In genomic region chr11:48874465-48874864, GRCm38 (mm10) we compare ENCODE assay signal across 8 mouse cellular contexts. TPM values are rescaled to one million over a fixed set of nuclear protein-coding genes. Genes with fewer than 3 reads are reported as not detected.
DNase-seq lines count a peak whose midpoint lies in the region; ATAC-seq and TF ChIP-seq lines count a peak whose summit lies in the region.

No protein-coding gene starts in this region.

- TF ChIP-seq CTCF in testis, adult 2 months (IDR thresholded peaks at IDR 0.05; ENCODE audit: control insufficient read depth, insufficient read depth, insufficient replicate concordance, low read depth, low read length): no peak
- peak; percentile 81 for TF ChIP-seq CTCF in lung, postnatal 0 days (IDR thresholded peaks at IDR 0.05)

- 0% methylated on average over 4 of the region's 4 CpGs for WGBS in embryonic facial prominence, embryonic 14.5 days
- WGBS in lung, postnatal 0 days: 0% methylated on average over 4 of the region's 4 CpGs
- 0% methylated on average over 4 of the region's 4 CpGs for WGBS in neural tube, embryonic 15.5 days

- TF ChIP-seq POLR2A in testis, adult 2 months (IDR thresholded peaks at IDR 0.05; ENCODE audit: control insufficient read depth, low read depth, low read length): no peak

- no peak overlapping the region for H3K27ac ChIP-seq in testis, adult 2 months (ENCODE audit: control insufficient read depth, insufficient read depth, low read depth, low read length)
- no peak overlapping the region for H3K27ac ChIP-seq in embryonic facial prominence, embryonic 14.5 days (replicated peaks; ENCODE audit: low read depth, low read length)
- H3K27ac ChIP-seq in lung, postnatal 0 days (ENCODE audit: low read length): no peak overlapping the region
- no peak overlapping the region for H3K27ac ChIP-seq in neural tube, embryonic 15.5 days (replicated peaks)

- H3K9ac ChIP-seq in embryonic facial prominence, embryonic 14.5 days (ENCODE audit: low read depth, low read length): no peak overlapping the region
- H3K9ac ChIP-seq in lung, postnatal 0 days (replicated peaks; ENCODE audit: low read depth): no peak overlapping the region
- H3K9ac ChIP-seq in neural tube, embryonic 15.5 days (replicated peaks): no peak overlapping the region

- 0 out of 2 replicates have a peak overlapping the region, but pooled peaks have one; percentile 4 for H3K4me3 ChIP-seq in testis, adult 2 months (ENCODE audit: control insufficient read depth, low read depth, low read length)
- H3K4me3 ChIP-seq in embryonic facial prominence, embryonic 14.5 days (ENCODE audit: low read depth, low read length): no peak overlapping the region
- no peak overlapping the region for H3K4me3 ChIP-seq in lung, postnatal 0 days (ENCODE audit: low read depth, low read length)
- H3K4me3 ChIP-seq in neural tube, embryonic 15.5 days (replicated peaks): no peak overlapping the region

- H3K4me1 ChIP-seq in testis, adult 2 months (ENCODE audit: control insufficient read depth, insufficient read depth, low read length): peaks cover 13% of the 10 kb centered on the region
- H3K4me1 ChIP-seq in embryonic facial prominence, embryonic 14.5 days (ENCODE audit: control insufficient read depth, insufficient read depth, low read length): 0 out of 2 replicates have a peak, but pooled peaks cover 5% of the 10 kb centered on the region
- peaks cover 9% of the 10 kb centered on the region; the same call in 1 of the 2 replicates for H3K4me1 ChIP-seq in lung, postnatal 0 days (ENCODE audit: insufficient read depth, low read depth, low read length)
- H3K4me1 ChIP-seq in neural tube, embryonic 15.5 days: peaks cover 17% of the 10 kb centered on the region; the same call in 1 of the 2 replicates

- DNase-seq in adrenal gland, adult (ENCODE audit: inconsistent age in 2 of 2, low spot score in 1 of 2): peak; percentile 48 to 87
- no peak for DNase-seq in adrenal gland, postnatal 4 days (ENCODE audit: low spot score in 2 of 2)
- no peak for DNase-seq in testis, postnatal 14 days (ENCODE audit: low spot score)
- DNase-seq in embryonic facial prominence, embryonic 14.5 days (ENCODE audit: low spot score): peak; percentile 53
- DNase-seq in kidney, adult 9 months: peak; percentile 73
- peak; percentile 88 for DNase-seq in lung, postnatal 0 days (ENCODE audit: low spot score)

- no peaks in the 10 kb centered on the region for H3K36me3 ChIP-seq in testis, adult 2 months (ENCODE audit: control insufficient read depth, insufficient read depth, low read length)
- H3K36me3 ChIP-seq in embryonic facial prominence, embryonic 14.5 days (ENCODE audit: control insufficient read depth, insufficient read depth, low read length): no peaks in the 10 kb centered on the region
- no peaks in the 10 kb centered on the region for H3K36me3 ChIP-seq in lung, postnatal 0 days (ENCODE audit: insufficient read depth, low read length)
- H3K36me3 ChIP-seq in neural tube, embryonic 15.5 days: no peaks in the 10 kb centered on the region

- no peak for TF ChIP-seq EP300 in lung, postnatal 0 days (IDR thresholded peaks at IDR 0.05)

- ATAC-seq in embryonic facial prominence, embryonic 14.5 days (ENCODE audit: low read depth): peak; percentile 32; the same call in 1 of the 2 replicates
- no peak for ATAC-seq in lung, postnatal 0 days
- ATAC-seq in neural tube, embryonic 15.5 days (ENCODE audit: low FRiP score): peak; percentile 80

- H3K9me3 ChIP-seq in embryonic facial prominence, embryonic 14.5 days (ENCODE audit: control insufficient read depth, low read length): no peaks in the 10 kb centered on the region
- no peaks in the 10 kb centered on the region for H3K9me3 ChIP-seq in lung, postnatal 0 days (ENCODE audit: low read length)
- H3K9me3 ChIP-seq in neural tube, embryonic 15.5 days (replicated peaks): no peaks in the 10 kb centered on the region

- H3K27me3 ChIP-seq in testis, adult 2 months (ENCODE audit: control insufficient read depth, insufficient read depth, low read length): no peaks in the 10 kb centered on the region
- H3K27me3 ChIP-seq in embryonic facial prominence, embryonic 14.5 days (replicated peaks; ENCODE audit: control insufficient read depth, insufficient read depth, low read length): peaks cover 7% of the 10 kb centered on the region
- no peaks in the 10 kb centered on the region for H3K27me3 ChIP-seq in lung, postnatal 0 days (replicated peaks; ENCODE audit: insufficient read depth, low read length)
- peaks cover 7% of the 10 kb centered on the region for H3K27me3 ChIP-seq in neural tube, embryonic 15.5 days (replicated peaks)

- H3K4me2 ChIP-seq in embryonic facial prominence, embryonic 14.5 days (ENCODE audit: low read depth, low read length): no peak overlapping the region
- H3K4me2 ChIP-seq in lung, postnatal 0 days (replicated peaks; ENCODE audit: low read depth, low read length): no peak overlapping the region
- H3K4me2 ChIP-seq in neural tube, embryonic 15.5 days: no peak overlapping the region

RNA-seq across cellular contexts. Expression of gene Irgm1, which starts 3.0 kb away (rescaled TPM):
- total RNA-seq in adrenal gland, postnatal 4 days (2021): 10 to 100 TPM; 17.3 to 20.1 TPM
- polyA plus RNA-seq in testis, adult 2 months (2012; rRNA removed): 0.75 and 0.78 TPM in 2 replicates
- 6.9 and 7.6 TPM in 2 replicates for polyA plus RNA-seq in embryonic facial prominence, embryonic 14.5 days (2014; fragmentation: Nextera tagmentation; extraction: Ambion mirVana)
- 20.2 and 26.4 TPM in 2 replicates for polyA plus RNA-seq in lung, postnatal 0 days (2015; fragmentation: Nextera tagmentation; extraction: Ambion mirVana)
- polyA plus RNA-seq in neural tube, embryonic 15.5 days (2015; fragmentation: Nextera tagmentation; extraction: Ambion mirVana): 4.2 and 12.2 TPM in 2 replicates

RNA-seq across cellular contexts. Expression of gene Gm5431, which starts 27.5 kb away (rescaled TPM):
- under 1 TPM; 0.73 to 0.96 TPM for total RNA-seq in adrenal gland, postnatal 4 days (2021)
- 0.02 and 0.05 TPM in 2 replicates for polyA plus RNA-seq in testis, adult 2 months (2012; rRNA removed)
- 0.36 and 0.56 TPM in 2 replicates for polyA plus RNA-seq in embryonic facial prominence, embryonic 14.5 days (2014; fragmentation: Nextera tagmentation; extraction: Ambion mirVana)
- polyA plus RNA-seq in lung, postnatal 0 days (2015; fragmentation: Nextera tagmentation; extraction: Ambion mirVana): 0.37 and 0.57 TPM in 2 replicates
- 0.18 and 0.24 TPM in 2 replicates for polyA plus RNA-seq in neural tube, embryonic 15.5 days (2015; fragmentation: Nextera tagmentation; extraction: Ambion mirVana)

RNA-seq across cellular contexts. Expression of gene Gm12184, which starts 48.0 kb away (rescaled TPM):
- total RNA-seq in adrenal gland, postnatal 4 days (2021): 1 to 10 TPM; 5.3 to 5.4 TPM
- 4.8 and 7.2 TPM in 2 replicates for polyA plus RNA-seq in testis, adult 2 months (2012; rRNA removed)
- polyA plus RNA-seq in embryonic facial prominence, embryonic 14.5 days (2014; fragmentation: Nextera tagmentation; extraction: Ambion mirVana): 3.4 and 4.6 TPM in 2 replicates
- 4.4 and 5.5 TPM in 2 replicates for polyA plus RNA-seq in lung, postnatal 0 days (2015; fragmentation: Nextera tagmentation; extraction: Ambion mirVana)
- 2.9 and 3.3 TPM in 2 replicates for polyA plus RNA-seq in neural tube, embryonic 15.5 days (2015; fragmentation: Nextera tagmentation; extraction: Ambion mirVana)

RNA-seq across cellular contexts. Expression of gene Trim7, which starts 48.5 kb away (rescaled TPM):
- 10 to 100 TPM in 1 of 2 experiments, 1 to 10 TPM in 1; 9.5 to 14.2 TPM for total RNA-seq in adrenal gland, postnatal 4 days (2021)
- polyA plus RNA-seq in testis, adult 2 months (2012; rRNA removed): 16.3 and 18.3 TPM in 2 replicates
- 1.3 TPM in 2 replicates for polyA plus RNA-seq in embryonic facial prominence, embryonic 14.5 days (2014; fragmentation: Nextera tagmentation; extraction: Ambion mirVana)
- polyA plus RNA-seq in lung, postnatal 0 days (2015; fragmentation: Nextera tagmentation; extraction: Ambion mirVana): 1.2 and 1.6 TPM in 2 replicates
- polyA plus RNA-seq in neural tube, embryonic 15.5 days (2015; fragmentation: Nextera tagmentation; extraction: Ambion mirVana): 2.1 and 2.6 TPM in 2 replicates

RNA-seq across cellular contexts. Expression of gene Trim41, which starts 57.3 kb away (rescaled TPM):
- 10 to 100 TPM; 62.4 to 69.7 TPM for total RNA-seq in adrenal gland, postnatal 4 days (2021)
- 85.7 and 95.5 TPM in 2 replicates for polyA plus RNA-seq in testis, adult 2 months (2012; rRNA removed)
- 5.2 and 5.3 TPM in 2 replicates for polyA plus RNA-seq in embryonic facial prominence, embryonic 14.5 days (2014; fragmentation: Nextera tagmentation; extraction: Ambion mirVana)
- polyA plus RNA-seq in lung, postnatal 0 days (2015; fragmentation: Nextera tagmentation; extraction: Ambion mirVana): 4.3 and 5.1 TPM in 2 replicates
- polyA plus RNA-seq in neural tube, embryonic 15.5 days (2015; fragmentation: Nextera tagmentation; extraction: Ambion mirVana): 6.4 and 7.3 TPM in 2 replicates

Comparison
In these comparisons a context has a peak if more than half of its experiments do, and no peak if none do; other contexts are left out.
1. DNase-seq: peak in adrenal gland, adult (2 of 2), embryonic facial prominence, embryonic 14.5 days (single experiment), kidney, adult 9 months (single experiment) and lung, postnatal 0 days (single experiment); none in adrenal gland, postnatal 4 days (0 of 2) and testis, postnatal 14 days (single experiment).